Mouse (Mus musculus) MEL (cell line): Measurements from ENCODE around the gene Chdh.

Source experiments
- BHLHE40 ChIP-seq: IDR thresholded peaks from 2 replicates; pipeline ENCODE4 v1.6.1; 2012; ENCODE audit warnings: low read depth, mild to moderate bottlenecking, inconsistent platforms, low read length, improper control_type of control experiment, borderline replicate concordance
- CTCF ChIP-seq, 3 experiments: IDR thresholded peaks in 2 of 3; conservative IDR thresholded peaks in 1 of 3; 2 replicates each; pipeline ENCODE4 v1.5.1; 2011 to 2012; ENCODE audit warnings: low read length in 3 of 3, low read depth in 2 of 3, mild to moderate bottlenecking in 2 of 3, improper control_type of control experiment in 1 of 3, inconsistent platforms in 1 of 3, mixed read lengths in 1 of 3, moderate library complexity in 1 of 3; ENCODE audit not compliant: control insufficient read depth in 1 of 3, insufficient read depth in 1 of 3, poor library complexity in 1 of 3, severe bottlenecking in 1 of 3
- EP300 ChIP-seq, 2 experiments: IDR thresholded peaks; 2 replicates each; pipeline ENCODE4 v1.6.1; 2011; ENCODE audit warnings: improper control_type of control experiment in 2 of 2, low read length in 2 of 2, low read depth in 1 of 2, mild to moderate bottlenecking in 1 of 2
- MAX ChIP-seq: IDR thresholded peaks from 2 replicates; pipeline ENCODE4 v1.6.1; 2011; ENCODE audit warnings: low read length, improper control_type of control experiment
- POLR2A ChIP-seq, 2 experiments: IDR thresholded peaks; 2 replicates each; pipeline ENCODE4 v1.6.1; 2011 to 2012; ENCODE audit warnings: low read length in 2 of 2, mild to moderate bottlenecking in 2 of 2, control low read depth in 1 of 2, improper control_type of control experiment in 1 of 2, low read depth in 1 of 2, moderate library complexity in 1 of 2; ENCODE audit not compliant: control insufficient read depth in 1 of 2, insufficient read depth in 1 of 2, poor library complexity in 1 of 2
- RCOR1 ChIP-seq: IDR thresholded peaks from 2 replicates; pipeline ENCODE4 v1.6.1; 2012; ENCODE audit warnings: low read depth, mild to moderate bottlenecking, inconsistent platforms, low read length, improper control_type of control experiment
- TCF12 ChIP-seq: IDR thresholded peaks from 2 replicates; pipeline ENCODE4 v1.6.1; 2014; ENCODE audit warnings: low read depth, mild to moderate bottlenecking, inconsistent platforms, low read length, improper control_type of control experiment, moderate library complexity
- USF1 ChIP-seq: IDR thresholded peaks from 2 replicates; pipeline ENCODE4 v1.6.1; 2014; ENCODE audit warnings: low read depth, mild to moderate bottlenecking, inconsistent platforms, low read length, improper control_type of control experiment, moderate library complexity
- USF2 ChIP-seq, 2 experiments: IDR thresholded peaks; 2 replicates each; pipeline ENCODE4 v1.6.1; 2011 to 2012; ENCODE audit warnings: improper control_type of control experiment in 2 of 2, low read length in 2 of 2, borderline replicate concordance in 1 of 2, inconsistent platforms in 1 of 2, low read depth in 1 of 2, mild to moderate bottlenecking in 1 of 2; ENCODE audit not compliant: insufficient read depth in 1 of 2
- ZNF384 ChIP-seq: IDR thresholded peaks from 2 replicates; pipeline ENCODE4 v1.6.1; 2012; ENCODE audit warnings: low read depth, mild to moderate bottlenecking, inconsistent platforms, low read length, improper control_type of control experiment

DNA sequence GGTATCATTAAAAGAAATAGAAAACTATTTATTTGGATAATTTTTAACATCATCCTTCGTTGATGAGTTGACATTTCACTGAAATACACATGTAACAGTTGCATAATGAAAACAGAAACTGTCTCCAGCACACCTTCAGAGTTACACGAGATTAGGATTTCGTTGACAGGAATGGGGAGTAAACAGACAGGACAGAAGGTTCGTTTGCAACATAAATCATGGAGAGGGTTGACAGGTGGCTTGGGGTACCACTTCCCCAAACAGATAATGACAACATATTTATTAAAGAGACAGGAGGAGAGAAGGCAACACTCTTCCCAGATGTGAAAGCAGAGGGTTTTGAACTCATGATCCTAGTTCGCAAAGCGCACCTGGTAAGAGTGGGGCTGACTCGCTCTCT is 46.1 kb downstream of the Chdh start:
- TF ChIP-seq ZNF384 (no peak), POLR2A (IDR thresholded peaks at IDR 0.05; ENCODE audit: control insufficient read depth in 1 of 2, insufficient read depth in 1 of 2, low read depth in 1 of 2, low read length in 2 of 2, poor library complexity in 1 of 2) (no peak), CTCF (IDR thresholded peaks at IDR 0.05 in 2 of 3, conservative IDR thresholded peaks at IDR 0.05 in 1 of 3; ENCODE audit: control insufficient read depth in 1 of 3, insufficient read depth in 1 of 3, low read depth in 2 of 3, low read length in 3 of 3, poor library complexity in 1 of 3, severe bottlenecking in 1 of 3) (no peak), USF2 (IDR thresholded peaks at IDR 0.05; ENCODE audit: borderline replicate concordance in 1 of 2, insufficient read depth in 1 of 2, low read depth in 1 of 2, low read length in 2 of 2) (no peak), MAX (no peak), RCOR1 (no peak), BHLHE40 (no peak), EP300 (IDR thresholded peaks at IDR 0.05; ENCODE audit: low read depth in 1 of 2, low read length in 2 of 2) (no peak), TCF12 (no peak), USF1 (no peak)
